Mouse (Mus musculus) liver, embryonic 16.5 days (tissue): ENCODE results near the gene Rfpl4b. TPM values are rescaled to one million over a fixed set of nuclear protein-coding genes. Genes with fewer than 3 reads are reported as not detected.

Source experiments
- ATAC-seq: fragments of 200-750 bp; cut with Nextera tagmentation; 2 replicates; pipeline ENCODE4 v1.8.0; 2017; ENCODE audit warnings: low read depth, mild to moderate bottlenecking, moderate number of reproducible peaks, moderate library complexity
- H3K27ac ChIP-seq: fragments of 300-500 bp; sonication (generic); 2 replicates; pipeline ENCODE4 v1.5.1; 2014; ENCODE audit warnings: mild to moderate bottlenecking, low read length
- H3K27me3 ChIP-seq: fragments of 300-500 bp; sonication (generic); 2 replicates; pipeline ENCODE4 v1.6.1; 2014; ENCODE audit warnings: low read depth, low read length, mixed read lengths; ENCODE audit not compliant: control insufficient read depth, insufficient read depth
- H3K36me3 ChIP-seq: fragments of 300-500 bp; sonication (generic); 2 replicates; pipeline ENCODE4 v1.6.1; 2014; ENCODE audit warnings: mild to moderate bottlenecking; ENCODE audit not compliant: control insufficient read depth, insufficient read depth
- H3K4me1 ChIP-seq: fragments of 300-500 bp; sonication (generic); 2 replicates; pipeline ENCODE4 v1.6.1; 2014; ENCODE audit warnings: low read depth, low read length, mixed read lengths; ENCODE audit not compliant: control insufficient read depth
- H3K4me2 ChIP-seq: fragments of 300-500 bp; sonication (generic); 2 replicates; pipeline ENCODE4 v1.6.1; 2014; ENCODE audit warnings: low read depth, low read length, mixed read lengths
- H3K4me3 ChIP-seq: fragments of 300-500 bp; sonication (generic); 2 replicates; pipeline ENCODE4 v1.5.1; 2014; ENCODE audit warnings: low read depth, mild to moderate bottlenecking, low read length
- H3K9ac ChIP-seq: fragments of 300-500 bp; sonication (generic); 2 replicates; pipeline ENCODE4 v1.6.1; 2014; ENCODE audit warnings: low read depth, low read length
- H3K9me3 ChIP-seq: fragments of 300-500 bp; sonication (generic); replicated peaks from 2 replicates; pipeline ENCODE4 v1.6.1; 2016; ENCODE audit warnings: low read length; ENCODE audit not compliant: control insufficient read depth
- WGBS: fragments of 180-500 bp; shearing (Covaris S2); extraction: QIAGEN DNeasy Blood & Tissue Kit; methylation state at CpG from one replicate; pipeline ENCODE4 v1.1.7; 2014; ENCODE audit not compliant: insufficient replicate concordance; 5-methylcytosine and 5-hydroxymethylcytosine counted together
- polyA plus RNA-seq: library from polyadenylated mRNA; unstranded; fragments of >200 nt; fragmentation: Nextera tagmentation; extraction: Ambion mirVana; gene quantifications from 2 replicates; pipeline ENCODE4 v1.2.1, GENCODE M21; 2015

Gene Rfpl4b
- polyA plus RNA-seq, 1 experiment from 2014 or later = not detected

- 47% methylated on average over 3 of the region's 3 CpGs for WGBS
Measured at GRCm38 (mm10) chr10:38788612-38789011, 33.0 kb downstream of the Rfpl4b start.

More at GRCm38 (mm10) chr10:38788612-38789011, 33.0 kb downstream of the Rfpl4b start:
- H3K27me3 ChIP-seq = no peaks in the 10 kb centered on the region
- H3K36me3 ChIP-seq = no peaks in the 10 kb centered on the region
- H3K9ac ChIP-seq = no peak overlapping the region
- no peak overlapping the region for H3K4me2 ChIP-seq
- H3K4me3 ChIP-seq = no peak overlapping the region
- H3K4me1 ChIP-seq = no peaks in the 10 kb centered on the region
- H3K9me3 ChIP-seq = no peaks in the 10 kb centered on the region
- no peak overlapping the region for H3K27ac ChIP-seq
- ATAC-seq = no peak

Other genes starting within 250 kb of the Rfpl4b start
- 1.5 and 2.1 TPM in 2 replicates for gene Lama4, start 143.7 kb upstream of the Rfpl4b start, polyA plus RNA-seq